Mouse (Mus musculus) liver, embryonic 14.5 days (tissue): Measurements from ENCODE around the gene Kncn. TPM values are rescaled to one million over a fixed set of nuclear protein-coding genes. Genes with fewer than 3 reads are reported as not detected.

Source experiments
- ATAC-seq: fragments of 200-750 bp; cut with Nextera tagmentation; 2 replicates; pipeline ENCODE4 v1.8.0; 2017; ENCODE audit warnings: moderate number of reproducible peaks, mild to moderate bottlenecking, moderate library complexity; ENCODE audit not compliant: insufficient read depth
- DNase-seq, 3 experiments: peaks; one replicate each; pipeline ENCODE4 v3.0.0-alpha.2; 2012 to 2013; ENCODE audit warnings: low read depth in 3 of 3, low spot score in 3 of 3
- H3K27ac ChIP-seq: fragments of 300-500 bp; sonication (generic); 2 replicates; pipeline ENCODE4 v1.5.1; 2014; ENCODE audit warnings: moderate library complexity, mild to moderate bottlenecking, control low read depth, inconsistent platforms
- H3K27me3 ChIP-seq: fragments of 300-500 bp; sonication (generic); 2 replicates; pipeline ENCODE4 v1.6.1; 2014; ENCODE audit warnings: mild to moderate bottlenecking, low read length, moderate library complexity; ENCODE audit not compliant: control insufficient read depth, insufficient read depth
- H3K36me3 ChIP-seq: fragments of 300-500 bp; sonication (generic); replicated peaks from 2 replicates; pipeline ENCODE4 v1.6.1; 2014; ENCODE audit warnings: low read depth; ENCODE audit not compliant: control insufficient read depth, insufficient read depth
- H3K4me1 ChIP-seq, 2 experiments: fragments of 200-500 bp in 1 of 2; fragments of 300-500 bp in 1 of 2; sonication (generic) in 1 of 2; replicated peaks; 2 replicates each; pipeline ENCODE4 v1.6.1; 2012 to 2014; ENCODE audit warnings: antibody characterized with exemption in 1 of 2, inconsistent platforms in 1 of 2, low read length in 1 of 2; ENCODE audit not compliant: control insufficient read depth in 2 of 2, insufficient read depth in 2 of 2
- H3K4me2 ChIP-seq: fragments of 300-500 bp; sonication (generic); 2 replicates; pipeline ENCODE4 v1.6.1; 2014; ENCODE audit warnings: low read depth, mild to moderate bottlenecking, control low read depth, moderate library complexity
- H3K4me3 ChIP-seq, 2 experiments: fragments of 200-500 bp in 1 of 2; fragments of 300-500 bp in 1 of 2; sonication (generic) in 1 of 2; 2 replicates each; pipeline ENCODE4 v1.5.1; 2012 to 2014; ENCODE audit warnings: low read depth in 2 of 2, low read length in 2 of 2, mild to moderate bottlenecking in 2 of 2, control low read depth in 1 of 2, inconsistent platforms in 1 of 2, moderate library complexity in 1 of 2; ENCODE audit not compliant: insufficient read depth in 1 of 2
- H3K9ac ChIP-seq: fragments of 300-500 bp; sonication (generic); replicated peaks from 2 replicates; pipeline ENCODE4 v1.6.1; 2014; ENCODE audit warnings: mild to moderate bottlenecking, control low read depth, moderate library complexity
- H3K9me3 ChIP-seq: fragments of 300-500 bp; sonication (generic); 2 replicates; pipeline ENCODE4 v1.6.1; 2016; ENCODE audit warnings: low read length, mixed read lengths; ENCODE audit not compliant: control insufficient read depth
- CTCF ChIP-seq: IDR thresholded peaks from 2 replicates; pipeline ENCODE4 v1.5.1; 2016; ENCODE audit warnings: antibody characterized with exemption, low read depth, control low read depth
- EP300 ChIP-seq: IDR thresholded peaks from 2 replicates; pipeline ENCODE4 v1.6.1; 2016; ENCODE audit warnings: antibody characterized with exemption, low read depth
- WGBS: fragments of 180-500 bp; shearing (Covaris S2); extraction: QIAGEN DNeasy Blood & Tissue Kit; methylation state at CpG from one replicate; pipeline ENCODE4 v1.1.7; 2014; ENCODE audit not compliant: insufficient replicate concordance; 5-methylcytosine and 5-hydroxymethylcytosine counted together
- polyA plus RNA-seq, 2 experiments: library from polyadenylated mRNA; depleted of rRNA in 1 of 2; stranded (reverse) in 1 of 2; unstranded in 1 of 2; fragments of >200 nt; fragmentation: Nextera tagmentation in 1 of 2; extraction: Ambion mirVana in 1 of 2; gene quantifications; 2 replicates each; pipeline versions ENCODE4 v1.2.1 to v1.2.3; 2012 to 2014

The Kncn gene
- polyA plus RNA-seq (2012; rRNA removed) (0.01 TPM in 1 of 2 replicates, not detected in the other), polyA plus RNA-seq (2014; fragmentation: Nextera tagmentation; extraction: Ambion mirVana) (0.05 TPM in 1 of 2 replicates, not detected in the other)

DNA sequence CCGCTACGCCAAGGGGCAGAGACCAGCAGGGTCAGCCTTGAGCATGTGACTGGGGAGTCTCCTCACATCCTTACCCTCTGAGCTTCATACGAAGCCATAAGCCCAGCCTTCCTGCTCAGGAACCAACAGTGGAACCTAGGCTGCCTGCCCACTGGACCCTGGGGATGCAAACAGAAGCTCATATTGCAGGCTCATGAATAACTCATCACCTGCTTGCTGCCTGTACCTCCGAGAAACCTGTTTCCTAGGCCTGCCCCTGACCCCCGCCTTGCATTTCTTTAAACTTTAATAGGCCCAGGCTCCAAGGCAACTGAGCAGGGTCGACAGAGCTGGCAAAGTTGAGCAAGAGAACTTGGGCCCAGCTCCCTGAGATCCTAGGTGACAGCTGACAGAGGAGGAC lies at the start of gene Kncn:
Gene Kncn, plus strand, starts transcription at position 379 of the 400 bp plus-strand sequence.
- ATAC-seq (no peak), DNase-seq (no peak)
- 65% methylated on average over 6 of the region's 6 CpGs for WGBS

DNA sequence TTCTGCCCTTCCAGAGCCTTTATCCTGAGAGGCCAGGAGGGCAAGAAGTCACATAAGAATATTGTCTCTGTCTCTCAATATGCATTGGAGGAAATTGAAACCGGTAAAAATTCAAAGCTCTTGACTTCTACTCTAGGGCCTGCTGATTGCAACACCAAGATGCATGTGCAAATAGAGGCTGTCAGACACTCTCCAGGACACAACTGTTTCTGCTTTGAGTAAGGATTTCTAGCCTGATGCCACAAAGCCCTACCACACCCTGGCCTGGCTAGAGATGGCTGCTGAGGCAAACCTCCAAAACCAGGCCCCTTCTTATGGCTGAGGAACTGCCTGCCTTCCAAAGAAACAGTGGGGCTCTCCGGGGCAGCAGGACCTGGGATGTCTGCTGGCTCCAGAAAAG lies 48.6 kb upstream of the Kncn start:
- ATAC-seq (no peak), DNase-seq (no peak)
- Histone ChIP-seq H3K9ac (no peak overlapping the region), H3K4me2 (no peak overlapping the region), H3K4me3 (no peak overlapping the region), H3K4me1 (peaks cover 4 to 16% of the 10 kb centered on the region in 2 experiments), H3K27me3 (no peaks in the 10 kb centered on the region), H3K9me3 (no peaks in the 10 kb centered on the region), H3K36me3 (peaks cover 8% of the 10 kb centered on the region), H3K27ac (no peak overlapping the region)
- no peak for TF ChIP-seq EP300
- TF ChIP-seq CTCF = no peak
- 65% methylated on average over 2 of the region's 2 CpGs for WGBS

More for the DNA sequence above, at the start of gene Kncn:
- no peak within 1 kb of the TSS for H3K4me2 ChIP-seq
- H3K9me3 ChIP-seq = no peaks in the 10 kb centered on the region
- H3K27me3 ChIP-seq = no peaks in the 10 kb centered on the region; the same call in 1 of the 2 replicates
- H3K27ac ChIP-seq = no peak within 1 kb of the TSS
- no peaks in the 10 kb centered on the region for H3K4me1 ChIP-seq
- no peak within 1 kb of the TSS for H3K4me3 ChIP-seq
- TF ChIP-seq CTCF (no peak), EP300 (no peak)
- no peak within 1 kb of the TSS for H3K9ac ChIP-seq
- H3K36me3 ChIP-seq = no peaks in the 10 kb centered on the region

DNA sequence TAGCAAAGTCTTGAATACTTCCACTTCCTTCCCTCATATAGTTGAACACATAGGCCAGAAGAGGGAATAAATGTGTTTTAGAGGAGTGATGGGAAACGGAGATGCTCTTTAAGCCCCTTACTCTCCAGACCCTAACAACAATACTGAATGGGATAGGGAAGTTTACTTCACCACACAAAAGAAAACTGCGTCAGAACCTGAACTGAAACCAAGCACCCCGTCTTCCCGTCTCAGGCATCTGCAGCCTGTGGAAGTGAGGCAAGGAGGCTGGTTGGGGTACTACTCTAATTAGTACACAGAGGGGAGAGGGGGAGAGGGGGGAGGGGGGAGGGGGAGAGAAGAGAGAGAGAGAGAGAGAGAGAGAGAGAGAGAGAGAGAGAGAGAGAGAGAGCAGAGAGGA lies 46.0 kb upstream of the Kncn start:
- Histone ChIP-seq H3K27me3 (no peaks in the 10 kb centered on the region), H3K4me3 (no peak overlapping the region; a peak in 1 of 4 replicates), H3K36me3 (peaks cover 6% of the 10 kb centered on the region), H3K9me3 (no peaks in the 10 kb centered on the region), H3K9ac (peak overlapping the region; percentile 41; the same call in 1 of the 2 replicates), H3K4me1 (peaks cover 9 to 27% of the 10 kb centered on the region in 2 experiments), H3K27ac (no peak overlapping the region), H3K4me2 (peak overlapping the region; percentile 65)
- WGBS = 28% methylated on average over 4 of the region's 4 CpGs
- no peak for TF ChIP-seq EP300
- TF ChIP-seq CTCF = no peak
- DNase-seq (no peak), ATAC-seq (no peak)

DNA sequence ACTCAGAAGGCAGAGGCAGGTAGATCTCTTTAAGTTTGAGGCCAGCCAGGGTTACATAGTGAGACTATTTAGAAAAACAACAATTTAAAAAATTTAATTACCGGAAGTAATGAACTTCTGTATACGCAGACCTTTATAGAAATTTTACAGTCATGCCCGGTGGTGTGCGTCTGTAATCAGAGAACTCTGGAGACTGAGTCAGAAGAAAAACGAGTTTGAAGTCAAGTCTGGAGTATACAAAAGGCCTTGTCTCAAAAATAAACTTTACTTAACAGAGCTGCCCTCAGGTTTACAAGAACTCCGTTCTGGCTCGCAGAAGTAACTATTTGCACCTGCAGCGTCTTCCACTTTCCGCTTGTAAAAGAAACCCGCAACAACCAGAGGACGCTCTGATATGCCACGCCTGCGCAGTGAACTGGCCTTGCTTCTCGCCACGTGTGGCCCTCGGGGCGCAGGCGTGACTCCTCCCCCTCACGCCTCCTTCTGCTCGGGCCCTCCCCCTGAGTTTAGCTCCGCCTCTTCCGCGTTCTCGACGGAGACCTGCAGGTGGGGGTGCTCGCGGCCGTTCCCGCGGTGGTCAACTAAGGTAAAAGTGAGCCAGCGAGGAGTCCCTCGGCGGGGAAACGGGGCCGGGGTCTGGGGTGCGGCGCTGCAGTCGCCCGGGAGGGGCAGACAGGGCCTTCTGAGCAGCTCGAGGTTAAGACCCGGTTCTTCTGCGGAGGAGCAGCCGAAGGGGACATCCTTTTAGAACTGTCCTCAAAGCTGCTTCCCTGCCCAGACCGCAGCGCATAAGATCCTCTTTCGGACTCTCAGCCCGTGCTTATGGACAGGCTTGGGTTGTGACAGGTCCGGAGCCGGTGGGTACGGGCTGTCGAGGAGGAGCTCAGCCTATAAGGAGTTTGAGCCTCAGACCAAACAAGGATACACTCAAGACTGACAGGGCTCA lies 45.2 kb upstream of the Kncn start, which contains the start of gene Mknk1:
Gene Mknk1, plus strand, starts transcription at position 503 of the 946 bp plus-strand sequence.
- 1% methylated on average over 51 of the region's 51 CpGs for WGBS
- peak within 1 kb of the TSS; percentile 63 for H3K9ac ChIP-seq
- peak within 1 kb of the TSS; percentile 65 to 89 for H3K4me3 ChIP-seq
- H3K4me1 ChIP-seq = peaks cover 9 to 27% of the 10 kb centered on the region in 2 experiments
- TF ChIP-seq EP300 (no peak), CTCF (peak; percentile 54; the same call in 1 of the 2 replicates)
- no peaks in the 10 kb centered on the region for H3K27me3 ChIP-seq
- peak; percentile 93 for ATAC-seq
- no peaks in the 10 kb centered on the region for H3K9me3 ChIP-seq
- H3K36me3 ChIP-seq = peaks cover 11% of the 10 kb centered on the region
- peak; percentile 88 to 90 (median 89) for DNase-seq
- H3K27ac ChIP-seq = peak within 1 kb of the TSS; percentile 0
- peak within 1 kb of the TSS; percentile 65 for H3K4me2 ChIP-seq

DNA sequence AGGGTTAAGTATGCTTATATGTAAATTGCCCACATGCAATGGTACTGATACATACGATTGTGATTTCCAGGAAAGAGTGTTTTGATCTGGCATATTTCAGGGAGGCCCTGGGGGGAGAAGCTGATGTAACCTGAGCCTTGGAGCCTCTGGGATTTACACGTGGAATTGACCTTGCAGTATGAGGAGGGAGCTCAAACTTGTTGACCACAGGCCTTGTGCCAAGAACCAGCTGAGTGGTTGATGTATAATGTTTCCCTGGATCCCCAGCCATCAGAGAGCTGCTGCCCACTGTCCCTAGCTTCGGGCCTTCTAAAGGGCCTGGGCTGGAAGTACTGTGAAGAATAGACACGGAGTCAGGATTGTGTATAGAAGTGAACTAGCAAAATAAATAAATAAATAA lies 44.2 kb upstream of the Kncn start:
- Histone ChIP-seq H3K27me3 (no peaks in the 10 kb centered on the region), H3K4me3 (peak overlapping the region; percentile 65 to 89), H3K4me1 (peaks cover 9 to 29% of the 10 kb centered on the region in 2 experiments), H3K36me3 (peaks cover 15% of the 10 kb centered on the region), H3K9ac (peak overlapping the region; percentile 63), H3K4me2 (peak overlapping the region; percentile 65), H3K9me3 (no peaks in the 10 kb centered on the region), H3K27ac (peak overlapping the region; percentile 0)
- 48% methylated on average over 4 of the region's 4 CpGs for WGBS
- TF ChIP-seq EP300 = no peak
- TF ChIP-seq CTCF = no peak
- ATAC-seq (no peak), DNase-seq (no peak)
